Mouse (Mus musculus) hindbrain, embryonic 11.5 days (tissue): ENCODE results near the gene Myo1c. TPM values are rescaled to one million over a fixed set of nuclear protein-coding genes. Genes with fewer than 3 reads are reported as not detected.
"Not testable (repeated sequence)": the region's sequence is repeated elsewhere in the genome, so short reads cannot be mapped to it uniquely, and the experiment has no call there.

Experiments used
- ATAC-seq: fragments of 200-750 bp; cut with Nextera tagmentation; 2 replicates; pipeline ENCODE4 v1.8.0; 2017; ENCODE audit warnings: mild to moderate bottlenecking, moderate TSS enrichment, moderate library complexity; ENCODE audit not compliant: low FRiP score
- DNase-seq: peaks from one replicate; pipeline ENCODE4 v3.0.0-alpha.2; 2015; ENCODE audit warnings: low spot score
- H3K27ac ChIP-seq: fragments of 300-500 bp; sonication (generic); 2 replicates; pipeline ENCODE4 v1.5.1; 2014; ENCODE audit warnings: mild to moderate bottlenecking, low read depth, low read length
- H3K27me3 ChIP-seq: fragments of 300-500 bp; sonication (generic); 2 replicates; pipeline ENCODE4 v1.6.1; 2014; ENCODE audit warnings: mild to moderate bottlenecking, low read length, moderate library complexity, mixed read lengths; ENCODE audit not compliant: control insufficient read depth, insufficient read depth
- H3K36me3 ChIP-seq: fragments of 300-500 bp; sonication (generic); 2 replicates; pipeline ENCODE4 v1.6.1; 2014; ENCODE audit warnings: mild to moderate bottlenecking, low read length, moderate library complexity, mixed read lengths; ENCODE audit not compliant: control insufficient read depth, insufficient read depth
- H3K4me1 ChIP-seq: fragments of 300-500 bp; sonication (generic); replicated peaks from 2 replicates; pipeline ENCODE4 v1.6.1; 2014; ENCODE audit warnings: low read length, mixed read lengths; ENCODE audit not compliant: control insufficient read depth, insufficient read depth
- H3K4me2 ChIP-seq: fragments of 300-500 bp; sonication (generic); replicated peaks from 2 replicates; pipeline ENCODE4 v1.6.1; 2014; ENCODE audit warnings: mild to moderate bottlenecking, low read depth, low read length
- H3K4me3 ChIP-seq: fragments of 300-500 bp; sonication (generic); 2 replicates; pipeline ENCODE4 v1.5.1; 2014; ENCODE audit warnings: low read depth, low read length
- H3K9ac ChIP-seq: fragments of 300-500 bp; sonication (generic); 2 replicates; pipeline ENCODE4 v1.6.1; 2014; ENCODE audit warnings: low read depth, low read length
- H3K9me3 ChIP-seq: fragments of 300-500 bp; sonication (generic); 2 replicates; pipeline ENCODE4 v1.6.1; 2016; ENCODE audit warnings: low read length; ENCODE audit not compliant: control insufficient read depth
- whole genome bisulfite sequencing: fragments of 180-500 bp; shearing (Covaris S2); extraction: QIAGEN DNeasy Blood & Tissue Kit; methylation state at CpG from one replicate; pipeline ENCODE4 v1.1.7; 2014; 5-methylcytosine and 5-hydroxymethylcytosine counted together
- polyA plus RNA-seq: library from polyadenylated mRNA; unstranded; fragments of >200 nt; fragmentation: Nextera tagmentation; extraction: Ambion mirVana; gene quantifications from 2 replicates; pipeline ENCODE4 v1.2.1, GENCODE M21; 2014

Gene Myo1c
- polyA plus RNA-seq, 1 experiment from 2014 or later, result 9.9 TPM

GRCm38 (mm10) chr11:75679439-75680171, 29.3 kb downstream of the Myo1c start:
- H3K9me3 ChIP-seq, result no peaks in the 10 kb centered on the region
- no peaks in the 10 kb centered on the region for H3K36me3 ChIP-seq
- 0 out of 2 replicates have a peak, but pooled peaks cover 5% of the 10 kb centered on the region for H3K4me1 ChIP-seq
- peak overlapping the region; percentile 82 for H3K4me2 ChIP-seq
- H3K27me3 ChIP-seq, result no peaks in the 10 kb centered on the region
- 1% methylated on average over 29 of the region's 43 CpGs for WGBS
- peak overlapping the region; percentile 89 for H3K27ac ChIP-seq
- peak overlapping the region; percentile 99 for H3K4me3 ChIP-seq
- peak overlapping the region; percentile 91 for H3K9ac ChIP-seq
- DNase-seq (peak; percentile 66), ATAC-seq (peak; percentile 86)

GRCm38 (mm10) chr11:75684462-75684861, 34.2 kb downstream of the Myo1c start:
- Histone ChIP-seq H3K4me1 (0 out of 2 replicates have a peak, but pooled peaks cover 5% of the 10 kb centered on the region), H3K9me3 (no peaks in the 10 kb centered on the region), H3K36me3 (no peaks in the 10 kb centered on the region), H3K4me3 (no peak overlapping the region), H3K9ac (no peak overlapping the region), H3K27me3 (no peaks in the 10 kb centered on the region), H3K27ac (no peak overlapping the region), H3K4me2 (no peak overlapping the region)
- DNase-seq (no peak), ATAC-seq (no peak)
- 94% methylated on average over 5 of the region's 5 CpGs for WGBS

GRCm38 (mm10) chr11:75684956-75685355, 34.7 kb downstream of the Myo1c start:
- no peak overlapping the region for H3K4me2 ChIP-seq
- H3K27me3 ChIP-seq, result no peaks in the 10 kb centered on the region
- 0 out of 2 replicates have a peak, but pooled peaks cover 5% of the 10 kb centered on the region for H3K4me1 ChIP-seq
- no peak overlapping the region for H3K9ac ChIP-seq
- no peak overlapping the region for H3K4me3 ChIP-seq
- WGBS, result 91% methylated on average over 2 of the region's 2 CpGs
- DNase-seq (no peak), ATAC-seq (no peak)
- no peaks in the 10 kb centered on the region for H3K36me3 ChIP-seq
- no peaks in the 10 kb centered on the region for H3K9me3 ChIP-seq
- H3K27ac ChIP-seq, result no peak overlapping the region

- WGBS, result 93% methylated on average over 2 of the region's 2 CpGs
- no peak for ATAC-seq
- Histone ChIP-seq H3K36me3 (no peaks in the 10 kb centered on the region), H3K9ac (no peak overlapping the region), H3K4me3 (no peak overlapping the region), H3K4me1 (no peaks in the 10 kb centered on the region), H3K4me2 (no peak overlapping the region), H3K9me3 (no peaks in the 10 kb centered on the region), H3K27me3 (no peaks in the 10 kb centered on the region), H3K27ac (no peak overlapping the region)
- DNase-seq, result no peak
Observed at GRCm38 (mm10) chr11:75687343-75687993, 37.2 kb downstream of the Myo1c start.

- Histone ChIP-seq H3K36me3 (no peaks in the 10 kb centered on the region), H3K27me3 (no peaks in the 10 kb centered on the region), H3K4me1 (no peaks in the 10 kb centered on the region), H3K4me2 (no peak overlapping the region), H3K9me3 (no peaks in the 10 kb centered on the region), H3K4me3 (no peak overlapping the region), H3K9ac (no peak overlapping the region), H3K27ac (no peak overlapping the region)
- 92% methylated on average over 2 of the region's 2 CpGs for WGBS
- no peak for DNase-seq
- ATAC-seq, result no peak
Observed at GRCm38 (mm10) chr11:75688132-75688531, 37.8 kb downstream of the Myo1c start.

GRCm38 (mm10) chr11:75689977-75690376, 39.7 kb downstream of the Myo1c start:
- Histone ChIP-seq H3K4me3 (no peak overlapping the region), H3K9ac (no peak overlapping the region), H3K4me2 (no peak overlapping the region), H3K27me3 (no peaks in the 10 kb centered on the region), H3K4me1 (no peaks in the 10 kb centered on the region), H3K27ac (no peak overlapping the region), H3K9me3 (no peaks in the 10 kb centered on the region), H3K36me3 (peaks cover 3% of the 10 kb centered on the region; the same call in 1 of the 2 replicates)
- WGBS, result 95% methylated on average over 1 of the region's 1 CpGs
- DNase-seq (no peak), ATAC-seq (no peak)

- H3K27me3 ChIP-seq, result no peaks in the 10 kb centered on the region
- DNase-seq (no peak), ATAC-seq (no peak)
- no peak overlapping the region for H3K4me2 ChIP-seq
- H3K4me1 ChIP-seq, result no peaks in the 10 kb centered on the region
- no peak overlapping the region for H3K9ac ChIP-seq
- no peak overlapping the region for H3K27ac ChIP-seq
- no peaks in the 10 kb centered on the region for H3K9me3 ChIP-seq
- no peak overlapping the region for H3K4me3 ChIP-seq
- peaks cover 3% of the 10 kb centered on the region; the same call in 1 of the 2 replicates for H3K36me3 ChIP-seq
Observed at GRCm38 (mm10) chr11:75691047-75691446, 40.7 kb downstream of the Myo1c start.

- Histone ChIP-seq H3K9me3 (no peaks in the 10 kb centered on the region), H3K27ac (no peak overlapping the region), H3K4me1 (no peaks in the 10 kb centered on the region), H3K27me3 (no peaks in the 10 kb centered on the region), H3K9ac (no peak overlapping the region), H3K4me2 (no peak overlapping the region), H3K36me3 (peaks cover 9% of the 10 kb centered on the region), H3K4me3 (no peak overlapping the region)
- 97% methylated on average over 5 of the region's 5 CpGs for WGBS
- no peak for ATAC-seq
- no peak for DNase-seq
Observed at GRCm38 (mm10) chr11:75693570-75693969, 43.3 kb downstream of the Myo1c start.

- not testable (repeated sequence) for H3K9me3 ChIP-seq, H3K27me3 ChIP-seq, H3K4me2 ChIP-seq, DNase-seq, H3K9ac ChIP-seq, H3K27ac ChIP-seq, H3K4me3 ChIP-seq, ATAC-seq, H3K4me1 ChIP-seq
- peaks cover 16% of the 10 kb centered on the region for H3K36me3 ChIP-seq
- 98% methylated on average over 3 of the region's 3 CpGs for WGBS
Observed at GRCm38 (mm10) chr11:75697464-75697863, 47.2 kb downstream of the Myo1c start.
